Mouse (Mus musculus) activated CD4-positive, CD25-positive, alpha-beta regulatory T cell, adult 4 months (primary cell): ENCODE measurements around the gene Snrpe. TPM values are rescaled to one million over a fixed set of nuclear protein-coding genes. Genes with fewer than 3 reads are reported as not detected.

Experiments
- ATAC-seq: one replicate; pipeline ENCODE4 v1.8.0; 2017
- polyA plus RNA-seq, 2 experiments: library from polyadenylated mRNA; unstranded; fragments of 100-300 nt; shearing (Covaris generic); gene quantifications; one replicate each; pipeline ENCODE4 v1.2.1; 2017

Gene Snrpe
- 100 to 1,000 TPM; 402 to 505 TPM for polyA plus RNA-seq

DNA sequence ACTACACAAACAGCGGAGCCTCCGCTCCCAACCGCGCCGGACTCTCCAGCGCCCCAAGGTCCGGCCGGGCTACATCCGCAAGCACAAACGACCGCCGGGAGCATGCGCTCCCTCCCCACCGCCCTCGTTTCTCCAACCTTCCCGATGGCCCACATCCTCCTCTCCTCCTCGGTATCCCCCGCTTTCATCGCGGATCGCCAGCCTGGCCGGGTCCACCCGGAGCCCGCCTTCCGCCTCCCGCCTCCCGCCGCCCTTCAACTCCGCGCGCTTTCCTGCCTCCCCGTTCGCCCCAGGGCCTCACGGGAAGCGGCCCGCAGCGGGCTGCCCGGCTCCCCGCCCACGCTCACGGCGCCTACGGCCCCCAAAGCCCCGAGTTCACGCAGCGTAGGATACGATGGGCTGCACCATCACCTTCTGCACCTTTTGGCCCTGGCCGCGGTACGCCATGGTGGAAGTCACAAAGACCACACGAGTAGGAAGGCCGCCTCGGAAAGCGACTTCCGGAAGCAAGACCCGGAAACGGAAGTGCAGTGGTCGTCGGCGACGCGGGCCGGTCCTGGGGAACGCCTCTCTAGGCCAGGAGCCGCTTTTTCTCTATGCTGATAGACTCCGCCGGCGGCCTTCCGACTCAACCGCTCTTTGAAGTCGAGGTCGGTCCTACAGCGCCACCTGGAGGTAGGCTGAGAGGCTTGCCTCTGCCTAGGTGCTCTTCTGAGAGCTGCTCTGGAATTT lies at the start of gene Snrpe:
TSS of gene Snrpe (minus strand) at position 521 of the 732 bp plus-strand sequence.
- peak; percentile 98 for ATAC-seq

DNA sequence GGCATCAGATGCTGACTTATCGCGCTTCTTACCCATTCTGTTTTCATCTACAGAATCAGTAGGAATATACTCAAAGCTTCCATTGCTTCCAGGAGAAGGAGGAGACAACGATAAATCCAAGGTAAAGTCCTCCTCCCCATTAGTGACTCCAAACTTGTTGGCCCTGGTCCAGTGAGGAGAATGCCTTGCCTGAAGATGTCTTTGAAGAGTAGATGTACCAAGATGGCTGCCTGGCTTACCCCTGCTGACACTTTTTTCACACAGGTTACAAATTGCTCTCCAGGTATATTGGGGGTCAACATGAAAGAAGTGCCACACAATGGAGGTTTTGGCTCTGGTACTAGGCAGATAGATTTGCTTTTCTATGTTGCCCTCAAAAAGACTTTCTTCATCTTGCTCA lies 48.8 kb upstream of the Snrpe start:
- no peak for ATAC-seq

DNA sequence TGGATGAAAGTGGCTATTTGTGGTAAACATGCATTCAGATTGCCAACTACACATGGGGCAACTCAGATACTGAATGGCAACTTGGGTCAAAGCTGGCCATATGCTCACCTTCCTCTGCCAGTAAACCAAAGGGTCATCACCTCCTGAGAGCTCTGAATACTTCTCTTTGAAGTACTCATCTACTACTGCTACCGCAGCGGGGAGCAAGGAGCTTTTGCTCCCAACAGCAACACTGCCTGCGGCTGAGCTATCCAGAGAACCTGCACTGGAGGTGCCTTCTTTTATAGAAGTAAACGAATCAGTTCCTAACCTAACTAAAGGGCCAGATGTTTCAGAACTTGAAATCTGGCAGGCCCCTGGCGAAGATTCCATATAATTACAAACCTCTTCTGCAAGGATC lies 46.7 kb upstream of the Snrpe start:
- no peak for ATAC-seq

DNA sequence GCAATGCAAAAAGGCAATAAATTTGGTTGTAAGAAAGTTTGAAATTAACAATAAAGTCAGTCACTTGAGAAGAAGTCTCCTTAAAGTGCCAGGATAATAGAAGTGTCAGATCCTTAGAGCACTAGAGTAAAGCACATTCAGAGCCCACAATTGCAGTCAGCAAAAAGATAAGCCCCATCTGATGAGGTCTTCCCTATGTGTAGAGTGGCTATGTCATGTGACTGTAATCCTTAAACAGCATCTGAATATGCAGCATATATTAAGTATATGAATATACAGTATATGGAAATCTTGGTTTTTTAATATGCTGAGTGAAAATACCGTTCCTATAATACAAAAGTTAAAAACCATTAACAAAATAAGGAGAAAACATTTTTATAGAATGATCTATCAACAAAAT lies 42.9 kb upstream of the Snrpe start:
- ATAC-seq = no peak

DNA sequence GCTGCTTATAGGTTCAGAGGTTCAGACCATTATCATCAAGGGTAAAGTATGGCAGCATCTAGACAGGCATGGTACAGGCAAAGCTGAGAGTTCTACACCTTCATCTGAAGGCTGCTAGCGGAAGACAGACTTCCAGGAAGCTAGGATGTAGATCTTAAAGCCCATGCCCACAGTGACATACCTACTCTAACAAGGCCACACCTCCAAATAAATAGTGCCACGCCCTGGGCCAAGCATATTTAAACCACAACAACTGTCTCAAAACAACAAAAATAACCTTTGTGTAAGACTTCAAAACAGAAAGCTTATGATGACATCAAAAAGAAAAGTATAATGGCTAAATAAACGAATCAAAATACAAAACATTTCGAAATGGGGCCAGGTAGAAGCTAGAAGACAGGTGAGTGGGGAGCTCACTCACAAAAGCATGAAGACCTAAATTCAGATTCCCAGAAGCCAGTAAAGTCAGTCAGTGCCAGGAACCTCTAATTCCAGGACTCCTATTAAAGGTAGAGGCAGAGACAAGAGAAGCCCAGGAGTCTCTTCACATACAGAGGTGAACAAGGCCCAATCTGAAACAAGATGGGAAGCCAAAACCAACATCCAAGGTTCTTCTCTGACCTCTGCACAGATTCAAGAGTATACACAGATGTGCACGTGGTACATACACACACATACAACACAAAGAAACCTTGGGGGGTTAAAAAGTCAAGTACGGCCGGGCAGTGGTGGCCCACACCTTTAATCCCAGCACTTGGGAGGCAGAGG lies 40.4 kb upstream of the Snrpe start:
- ATAC-seq = peak; percentile 69

DNA sequence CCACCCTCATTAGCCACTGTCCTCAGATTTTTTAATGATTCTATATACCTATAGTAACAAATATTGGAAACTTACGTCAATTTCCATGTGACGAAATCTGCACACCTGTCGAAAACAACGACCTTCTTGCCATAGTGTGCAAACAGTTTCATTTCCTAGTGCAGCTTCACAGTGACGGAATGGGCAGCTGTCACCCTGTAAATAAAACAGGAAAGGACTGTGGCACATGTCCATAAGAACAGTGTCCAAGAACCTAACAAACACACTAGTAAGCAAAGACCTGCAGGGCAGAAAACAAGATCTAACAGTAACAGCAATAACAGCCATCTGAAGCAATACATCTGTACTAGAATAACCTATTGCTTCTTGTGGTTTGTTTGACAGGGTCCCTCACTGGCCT lies 35.6 kb upstream of the Snrpe start:
- no peak for ATAC-seq

DNA sequence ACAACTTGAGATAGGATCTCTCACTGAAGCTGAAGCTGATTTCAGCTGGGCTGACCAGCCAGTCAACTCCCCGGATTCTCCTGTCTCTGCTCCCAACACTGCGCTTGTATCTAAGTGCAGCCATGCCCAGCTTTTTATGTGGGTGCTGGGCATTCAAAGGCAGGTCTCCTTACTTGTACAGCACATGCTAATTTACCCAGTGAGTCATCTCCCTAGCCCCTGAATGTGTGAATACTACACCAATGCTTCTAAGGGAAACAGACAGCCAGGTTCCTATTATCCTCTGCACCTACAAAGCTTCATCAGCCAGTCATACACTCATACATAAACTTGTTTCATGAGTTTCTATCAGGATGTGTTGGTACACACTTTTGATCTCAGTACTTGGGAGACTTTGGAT lies 31.1 kb upstream of the Snrpe start:
- ATAC-seq = no peak

DNA sequence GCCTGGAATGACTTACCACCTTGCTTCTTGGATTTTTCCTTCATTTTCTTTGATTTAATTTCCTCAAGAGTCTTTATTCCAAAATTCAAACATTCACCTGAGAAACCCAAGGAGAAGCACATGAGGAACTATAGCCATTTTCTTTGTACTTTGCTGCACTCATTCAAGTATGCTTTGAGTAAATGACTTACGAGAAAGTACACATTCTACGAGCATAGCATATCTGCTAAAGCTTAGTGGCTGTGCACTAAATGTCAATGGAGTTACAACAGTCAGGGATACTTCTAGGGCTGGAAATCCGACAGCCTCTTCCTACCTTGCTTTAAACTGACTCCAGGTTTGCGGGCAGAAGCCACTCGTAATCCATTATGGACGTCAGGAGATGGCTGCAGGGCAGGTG lies 28.4 kb upstream of the Snrpe start:
- no peak for ATAC-seq

DNA sequence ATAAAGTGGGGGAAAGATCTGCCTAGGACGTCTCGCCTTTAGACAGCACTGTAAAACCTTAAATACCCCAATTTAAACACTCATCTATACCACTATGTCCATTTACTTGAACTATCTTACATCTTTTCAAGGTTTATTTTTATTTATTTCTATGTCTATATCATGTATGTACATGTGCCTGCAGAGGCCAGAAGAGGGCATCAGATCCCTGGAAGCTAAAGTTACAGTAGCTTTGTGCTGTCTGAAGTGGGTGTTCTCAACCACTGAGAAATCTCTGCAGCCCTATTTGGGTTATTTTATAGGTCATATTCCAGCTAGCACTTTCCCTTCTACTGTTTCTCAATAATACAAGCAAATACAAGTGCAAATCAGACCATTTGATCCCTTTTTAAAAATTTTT lies 22.1 kb upstream of the Snrpe start:
- ATAC-seq = no peak

DNA sequence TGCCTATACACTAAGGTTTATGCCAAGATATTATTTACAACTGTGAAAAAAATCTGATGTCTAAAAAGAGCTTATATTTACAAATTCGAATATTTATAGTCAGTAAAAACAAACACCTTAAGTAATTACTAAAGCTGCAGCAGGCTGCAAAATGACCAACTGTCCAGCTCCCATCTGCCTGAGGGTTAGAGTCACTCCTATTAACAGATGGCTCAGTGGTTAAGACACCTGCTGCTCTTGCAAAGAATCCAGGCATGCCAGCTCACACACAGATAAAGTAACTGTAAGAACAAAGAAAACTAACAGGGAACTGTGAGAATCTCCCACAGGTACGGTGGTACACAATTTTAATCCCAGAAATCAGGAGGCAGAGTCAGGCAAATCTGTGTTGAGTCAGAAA lies 15.0 kb upstream of the Snrpe start:
- no peak for ATAC-seq

DNA sequence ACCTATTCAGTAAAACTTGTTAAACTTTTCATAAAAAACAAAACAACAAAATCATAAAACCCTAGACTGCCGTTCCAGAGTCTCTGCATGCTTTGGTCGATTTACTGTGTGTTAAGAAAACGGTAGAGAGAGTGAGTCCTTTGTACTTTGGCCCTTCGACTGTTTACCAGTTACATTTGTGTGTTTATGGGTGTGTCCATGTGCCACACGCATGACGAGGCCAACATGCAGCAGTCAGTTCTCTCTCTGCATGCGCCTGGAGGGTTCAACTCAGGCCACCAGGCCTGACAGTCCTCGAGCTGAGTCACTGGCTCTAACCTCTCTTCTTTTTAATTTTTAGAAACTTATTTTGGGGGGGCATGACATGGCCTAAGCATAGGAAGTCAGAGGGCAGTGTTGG lies 8.2 kb upstream of the Snrpe start:
- no peak for ATAC-seq

DNA sequence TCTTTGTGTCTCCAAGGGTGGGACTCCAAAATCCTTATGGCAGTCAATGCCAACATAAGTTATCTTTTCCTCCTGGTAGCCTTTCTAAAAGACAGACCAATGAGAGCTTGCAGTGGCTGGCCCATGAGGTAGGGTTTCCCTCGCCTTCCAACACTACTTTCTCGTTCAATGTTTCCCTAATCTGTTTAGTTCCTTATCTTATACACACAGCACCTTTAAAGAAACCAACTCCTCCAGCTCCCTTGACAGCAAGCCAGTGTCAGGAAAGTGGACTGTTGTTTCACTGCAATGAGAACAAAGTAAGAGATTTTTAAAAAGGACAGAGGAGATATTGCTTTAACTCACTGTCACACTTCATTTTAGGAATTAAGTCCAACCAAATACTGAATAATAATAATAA lies 7.8 kb upstream of the Snrpe start:
- no peak for ATAC-seq

DNA sequence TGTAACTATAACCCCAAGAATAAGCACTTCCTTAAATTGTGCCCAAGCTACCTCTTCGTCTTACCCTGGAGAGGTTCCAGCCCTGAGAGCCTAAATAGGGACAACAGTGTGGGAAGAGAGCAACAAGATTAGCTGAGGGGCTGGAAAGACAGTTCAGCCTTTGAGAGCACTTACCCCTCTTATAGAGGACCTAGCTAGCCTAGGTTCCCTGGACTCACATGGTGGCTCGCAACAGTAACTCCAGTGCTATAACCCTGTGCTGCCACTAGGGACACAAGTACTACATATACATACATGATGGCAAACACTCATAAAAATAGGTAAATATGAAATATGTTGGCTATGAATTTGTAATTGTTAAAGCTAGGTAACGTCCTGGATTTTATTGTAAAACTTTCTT lies 3.7 kb upstream of the Snrpe start:
- no peak for ATAC-seq

DNA sequence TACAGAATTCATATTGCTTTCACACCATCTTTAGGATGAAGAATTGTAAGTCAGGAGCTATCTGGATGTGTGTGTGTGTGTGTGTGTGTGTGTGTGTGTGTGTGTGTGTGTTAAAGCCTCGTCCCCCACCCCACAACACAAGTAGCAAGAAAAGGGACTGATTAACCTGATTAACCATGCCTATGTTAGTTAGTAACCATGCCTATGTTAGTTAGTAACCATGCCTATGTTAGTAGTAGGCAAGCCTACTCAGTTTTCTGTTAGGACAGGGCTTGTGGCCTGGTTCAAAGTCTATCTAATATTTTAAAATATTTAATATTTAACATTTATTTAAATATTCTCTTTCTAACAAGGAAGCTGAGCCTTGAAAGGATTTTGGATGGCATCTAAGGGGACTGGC lies 1.3 kb upstream of the Snrpe start:
- no peak for ATAC-seq

DNA sequence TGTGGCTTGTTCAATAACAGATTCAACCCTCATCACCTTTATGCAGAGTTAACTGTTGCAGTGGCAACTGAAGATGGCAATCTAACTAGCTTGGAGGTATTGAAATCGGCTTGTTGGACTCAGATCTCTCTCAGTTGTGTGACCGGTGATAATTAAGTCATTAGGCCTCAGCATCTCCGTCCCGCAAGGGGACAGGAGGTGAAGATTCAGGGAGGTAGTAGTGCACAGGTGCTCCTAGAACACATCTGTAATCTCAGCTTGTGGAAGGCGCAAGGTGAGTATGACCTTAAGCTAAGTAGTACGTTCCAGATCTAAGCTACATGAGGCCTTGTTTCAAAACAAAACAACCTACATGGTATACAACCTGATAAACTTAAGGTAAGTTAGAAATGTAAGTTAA lies 510 bp upstream of the Snrpe start:
- ATAC-seq = no peak

DNA sequence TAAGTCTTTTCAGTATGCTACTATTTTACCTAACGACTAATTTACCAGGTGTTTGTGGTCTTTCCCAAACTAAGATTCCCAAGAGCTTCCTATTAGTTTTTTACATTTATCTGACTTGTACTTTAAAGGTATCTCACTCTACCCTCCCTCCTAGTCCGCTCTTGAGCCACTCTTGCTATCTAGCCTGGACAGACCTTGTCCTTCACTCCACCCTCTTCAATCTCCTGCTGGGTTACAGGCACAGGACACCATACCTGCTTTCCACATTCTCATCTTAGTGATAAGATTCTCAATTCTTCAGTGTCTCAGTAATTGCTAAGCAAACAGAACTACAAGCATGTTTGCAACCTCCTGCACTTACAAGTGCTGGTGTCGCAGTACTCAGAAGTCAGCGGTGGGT lies 6.9 kb downstream of the Snrpe start:
- ATAC-seq = no peak

DNA sequence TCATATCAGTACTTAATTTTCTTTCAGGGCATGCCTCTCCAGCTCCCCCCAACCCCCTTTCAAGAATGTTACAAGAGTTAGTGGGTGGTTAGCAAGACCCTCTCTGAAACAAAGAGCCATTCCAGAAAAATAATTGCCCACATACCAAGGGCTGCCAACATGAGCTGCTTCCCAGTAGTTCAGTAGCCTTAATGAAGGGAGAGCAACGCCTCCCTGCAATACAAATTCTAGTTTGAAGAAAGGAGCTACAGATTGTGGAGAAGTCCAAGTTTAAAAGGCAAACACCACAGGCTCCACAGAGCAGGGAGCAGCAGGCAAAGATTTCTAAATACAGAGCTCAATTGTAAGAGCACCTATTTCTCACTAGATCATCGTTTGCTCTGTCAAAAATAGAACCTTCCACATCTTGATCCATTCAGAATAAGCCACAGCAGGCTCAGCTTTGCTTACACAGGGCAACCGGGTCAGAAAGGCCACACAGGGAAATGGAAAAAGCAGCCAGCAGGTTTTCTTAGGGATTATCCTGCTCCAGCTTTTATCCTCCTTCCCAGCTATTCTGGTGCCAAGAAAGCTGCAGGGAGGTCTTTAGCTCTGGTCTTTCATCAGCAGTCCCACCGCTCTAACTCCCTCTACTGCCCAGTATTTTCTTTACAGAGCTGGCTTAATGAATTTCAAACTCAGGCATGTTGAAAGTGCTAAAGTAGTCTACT lies 13.6 kb downstream of the Snrpe start:
- ATAC-seq = no peak

DNA sequence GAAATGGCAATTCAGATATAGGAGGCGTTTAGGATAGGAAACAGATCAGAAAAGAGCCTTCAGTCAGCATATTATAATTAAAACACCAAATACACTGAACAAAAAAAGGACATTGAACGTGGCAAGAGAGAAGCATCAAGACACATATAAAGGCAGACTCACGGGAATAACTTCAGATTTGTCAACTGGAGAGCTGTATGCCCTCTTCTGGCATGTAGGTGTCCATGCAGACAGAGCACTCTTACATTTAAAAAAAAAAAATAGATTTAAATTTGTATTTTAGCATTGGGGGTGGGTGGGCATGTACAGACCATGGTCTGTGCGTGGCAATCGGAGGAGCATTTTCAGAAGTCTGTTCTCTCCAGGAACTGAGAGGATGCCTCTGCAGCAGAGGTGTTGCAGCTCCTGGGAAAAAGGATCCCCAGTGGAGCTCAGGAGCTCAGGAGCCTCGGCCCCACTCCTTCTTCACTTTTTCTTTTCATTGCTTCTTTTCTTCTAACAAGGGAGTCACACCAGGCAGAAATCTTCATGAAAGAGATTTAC lies 24.0 kb downstream of the Snrpe start:
- no peak for ATAC-seq

DNA sequence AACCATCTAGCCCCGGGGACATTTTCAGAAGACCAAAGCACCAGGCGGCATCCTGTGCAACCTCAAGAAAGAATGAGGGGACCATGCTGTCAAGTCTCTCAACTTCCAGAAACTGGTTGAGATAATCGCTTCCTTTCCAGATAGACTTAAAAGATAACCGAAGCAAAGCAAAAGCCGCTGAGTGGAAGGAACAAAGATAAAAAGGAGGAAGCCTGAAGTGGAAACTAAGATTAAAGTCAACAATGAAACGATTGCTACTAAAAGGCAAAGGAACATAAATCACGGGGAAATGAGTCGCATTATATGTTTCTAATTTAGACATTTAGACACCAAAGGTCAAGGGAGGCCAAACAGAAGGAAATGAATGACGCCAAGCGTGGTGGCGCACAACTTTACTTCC lies 38.8 kb downstream of the Snrpe start:
- ATAC-seq = no peak
